Mouse (Mus musculus): Measurements from ENCODE around the gene Trim60.
"Not testable (repeated sequence)": the region's sequence is repeated elsewhere in the genome, so short reads cannot be mapped to it uniquely, and the experiment has no call there.

GRCm38 (mm10) chr8:65007616-65008015, 10.8 kb downstream of the Trim60 start:
- TF ChIP-seq SMC3 (IDR thresholded peaks at IDR 0.05; ENCODE audit: low read depth, low read length); POLR2A (IDR thresholded peaks at IDR 0.05; ENCODE audit: control insufficient read depth in 1 of 2, insufficient read depth in 1 of 2, low read depth in 1 of 2, low read length in 2 of 2, poor library complexity in 1 of 2); RAD21 (IDR thresholded peaks at IDR 0.05; ENCODE audit: low read depth, low read length); SIN3A (IDR thresholded peaks at IDR 0.05; ENCODE audit: low read length); POLR2AphosphoS5 (IDR thresholded peaks at IDR 0.05; ENCODE audit: borderline replicate concordance, low read depth, low read length); MYB (IDR thresholded peaks at IDR 0.05; ENCODE audit: low read depth, low read length); JUND (IDR thresholded peaks at IDR 0.05; ENCODE audit: low read depth, low read length); MAX (IDR thresholded peaks at IDR 0.05; ENCODE audit: low read length); HCFC1 (IDR thresholded peaks at IDR 0.05; ENCODE audit: low read depth, low read length); ELF1 (IDR thresholded peaks at IDR 0.05; ENCODE audit: low read depth, low read length); GABPA (IDR thresholded peaks at IDR 0.05; ENCODE audit: low read depth, low read length); CTCF (IDR thresholded peaks at IDR 0.05 in 2 of 3, conservative IDR thresholded peaks at IDR 0.05 in 1 of 3; ENCODE audit: control insufficient read depth in 1 of 3, insufficient read depth in 1 of 3, low read depth in 2 of 3, low read length in 3 of 3, poor library complexity in 1 of 3, severe bottlenecking in 1 of 3); MEF2A (IDR thresholded peaks at IDR 0.05; ENCODE audit: extremely low read depth, insufficient replicate concordance, low read depth, low read length, poor library complexity, severe bottlenecking): not testable (repeated sequence)
